Mouse (Mus musculus): ENCODE results near the gene Ccnjl. TPM values are rescaled to one million over a fixed set of nuclear protein-coding genes. Genes with fewer than 3 reads are reported as not detected.

The Ccnjl gene
- 10 to 100 TPM; 10.2 to 16.2 TPM for total RNA-seq (2021)
- long read RNA-seq, experiment 1, partial matches to known transcripts: 1 of 3 reads
- long read RNA-seq, experiment 1, other reads (novel, unspliced or antisense): 1 of 3 reads
- long read RNA-seq, experiment 2, transcript Ccnjl-201 (6 exons, 2,672 nt): major isoform, 5 of 6 reads
- long read RNA-seq, experiment 2, partial matches to known transcripts: 0 of 6 reads
- long read RNA-seq, experiment 2, other reads (novel, unspliced or antisense): 1 of 6 reads

DNA sequence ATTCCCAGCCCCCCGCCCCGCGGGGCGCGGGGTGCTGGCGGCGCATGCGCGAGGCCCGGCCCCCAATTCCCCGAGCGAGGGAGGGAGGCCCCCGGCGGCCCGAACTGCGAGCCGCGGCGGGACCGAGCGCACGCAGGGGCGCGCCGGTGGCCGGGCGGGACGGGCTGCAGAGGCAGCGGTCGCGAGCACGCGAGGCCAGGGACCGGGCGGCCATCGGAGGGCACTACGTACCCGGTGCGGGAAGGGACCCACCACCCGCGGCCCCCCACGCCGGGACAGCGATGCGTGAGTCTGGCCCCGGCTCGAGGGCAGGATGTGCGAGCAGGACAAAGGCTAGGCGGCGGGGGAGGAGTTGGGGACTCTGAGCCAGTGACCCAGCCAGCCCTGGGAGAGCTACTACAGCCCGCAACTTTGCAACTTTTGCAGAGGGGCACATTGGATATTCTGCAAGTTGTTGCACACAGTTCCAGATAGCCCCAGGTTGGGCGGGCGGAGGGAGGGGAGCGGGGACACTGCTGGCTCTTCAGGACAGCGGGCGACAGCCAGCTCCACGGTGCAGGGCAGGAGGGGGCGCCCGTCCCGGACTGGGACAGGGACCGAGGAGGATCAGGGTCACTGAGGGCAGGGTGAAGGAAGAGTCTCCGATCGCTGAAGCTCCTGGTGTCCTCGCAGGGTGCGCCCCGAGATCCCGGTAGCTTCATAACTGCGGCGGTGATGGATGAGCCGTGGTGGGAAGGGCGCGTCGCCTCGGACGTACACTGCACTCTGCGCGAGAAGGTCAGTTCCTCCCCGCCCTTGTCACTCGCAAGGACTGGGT is at the start of gene Ccnjl:
Ccnjl (plus strand) TSS at position 102 of the 817 bp plus-strand sequence.
- peak; percentile 41 to 53 for DNase-seq (ENCODE audit: low spot score in 2 of 2)

DNA sequence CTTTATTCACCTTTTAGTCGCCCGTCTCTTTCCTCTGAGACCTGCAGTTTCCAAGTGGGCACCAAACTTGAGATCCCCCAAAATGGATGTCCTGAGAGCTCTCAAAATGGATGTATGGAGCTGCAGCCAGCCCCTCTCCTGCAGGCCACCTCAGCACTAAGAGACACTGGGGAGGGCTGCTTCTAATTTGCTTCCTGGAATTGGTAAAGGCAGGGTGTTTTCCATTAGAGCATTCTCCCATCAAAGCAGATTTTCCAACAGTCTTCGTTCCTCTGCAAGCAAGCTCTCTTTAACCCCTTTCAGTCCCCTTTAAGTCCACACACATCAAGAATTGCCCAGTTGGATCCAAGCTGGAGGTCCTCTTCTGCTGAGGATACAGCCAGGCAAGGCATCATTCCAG is 49.2 kb upstream of the Ccnjl start:
- DNase-seq (ENCODE audit: low spot score in 2 of 2): no peak

DNA sequence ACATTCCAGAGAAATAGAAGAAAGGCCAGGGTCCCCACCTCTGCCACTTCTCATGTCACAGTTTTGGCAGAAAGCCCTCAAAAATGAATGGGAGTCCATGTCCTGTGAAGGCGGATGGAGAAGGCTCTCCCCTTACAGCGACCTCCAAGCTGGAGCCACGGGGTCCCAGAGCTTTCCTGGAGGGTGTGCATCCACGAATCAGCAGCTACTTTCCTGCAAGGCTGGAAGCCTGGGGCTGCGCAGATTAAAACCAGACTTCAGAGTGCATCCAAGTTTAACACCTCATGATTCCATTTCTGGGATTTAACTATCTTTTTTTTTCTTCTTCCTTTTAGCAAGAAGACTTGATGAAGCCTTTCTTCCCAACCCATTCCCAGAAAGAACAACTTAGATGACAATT is 48.0 kb upstream of the Ccnjl start:
- DNase-seq (ENCODE audit: low spot score in 2 of 2): no peak

DNA sequence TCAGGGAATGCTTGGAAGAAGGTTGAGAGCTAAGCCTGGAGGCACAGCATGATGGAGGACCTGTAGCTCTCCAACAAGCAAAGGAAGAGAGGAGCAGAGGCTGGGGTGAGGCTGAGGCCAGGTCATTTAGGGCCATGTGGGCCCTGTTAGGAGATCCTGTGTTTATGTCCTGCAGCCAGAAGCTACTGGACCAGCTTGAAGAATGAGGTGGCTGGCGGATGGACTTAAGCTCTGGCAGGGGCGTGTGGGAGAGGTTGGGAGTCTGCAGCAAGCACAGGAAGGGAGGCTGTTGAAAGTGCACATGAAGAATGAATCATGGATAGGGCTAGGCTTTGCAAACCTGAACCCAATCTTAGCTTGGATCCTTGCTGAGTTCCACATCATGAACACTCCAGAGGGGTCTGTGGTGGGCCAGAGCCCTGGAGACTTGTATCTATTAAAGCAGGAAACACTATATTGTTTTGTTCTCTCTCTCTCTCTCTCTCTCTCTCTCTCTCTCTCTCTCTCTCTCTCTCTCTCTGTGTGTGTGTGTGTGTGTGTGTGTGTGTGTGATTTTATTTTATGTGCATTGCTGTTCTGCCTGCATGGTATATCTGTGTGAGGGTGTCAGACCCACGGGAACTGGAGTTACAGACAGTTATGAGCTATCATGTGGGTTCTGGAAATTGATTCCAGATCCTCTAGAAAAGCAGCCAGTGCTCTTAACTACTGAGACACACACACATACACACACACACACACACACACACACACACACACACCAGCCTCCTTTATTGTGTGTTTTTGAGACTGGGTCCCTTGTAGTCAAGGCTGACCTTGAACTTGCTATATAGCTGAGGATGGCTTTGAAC is 46.7 kb upstream of the Ccnjl start:
- DNase-seq (ENCODE audit: low spot score in 2 of 2): no peak

DNA sequence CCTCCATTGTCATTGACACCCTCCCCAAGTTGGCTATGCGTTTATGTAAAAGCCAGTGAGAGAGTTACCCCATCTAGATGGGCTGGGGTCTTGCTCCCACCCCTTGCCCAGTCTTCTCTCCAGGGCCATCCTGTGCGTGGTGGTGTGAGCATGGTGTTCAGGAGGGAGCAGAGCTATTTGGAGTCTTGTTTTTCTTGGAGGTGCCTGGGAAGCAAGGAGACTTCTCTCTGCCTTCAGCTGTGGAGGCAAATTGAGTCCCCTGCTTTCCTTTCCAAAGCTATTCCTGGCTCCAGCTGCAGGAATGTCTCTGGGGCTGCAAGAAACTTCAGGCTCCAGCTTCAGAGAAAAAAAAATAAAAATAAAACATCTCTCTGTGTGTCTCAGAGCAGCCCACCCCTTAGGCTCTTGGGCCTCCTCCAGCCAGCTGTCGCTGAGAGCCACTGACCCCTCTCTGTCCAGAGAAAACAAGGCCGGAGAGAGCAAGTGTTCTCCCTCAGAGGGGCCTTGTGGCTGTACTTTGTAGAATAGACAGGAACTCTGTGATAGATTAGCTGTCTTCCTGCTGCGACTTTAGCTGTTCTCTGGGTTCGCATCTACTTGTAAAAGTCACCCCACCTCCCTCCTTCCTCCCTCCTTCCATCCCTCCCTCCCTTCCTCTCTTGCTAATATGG is 45.3 kb upstream of the Ccnjl start:
- DNase-seq (ENCODE audit: low spot score in 2 of 2): no peak

DNA sequence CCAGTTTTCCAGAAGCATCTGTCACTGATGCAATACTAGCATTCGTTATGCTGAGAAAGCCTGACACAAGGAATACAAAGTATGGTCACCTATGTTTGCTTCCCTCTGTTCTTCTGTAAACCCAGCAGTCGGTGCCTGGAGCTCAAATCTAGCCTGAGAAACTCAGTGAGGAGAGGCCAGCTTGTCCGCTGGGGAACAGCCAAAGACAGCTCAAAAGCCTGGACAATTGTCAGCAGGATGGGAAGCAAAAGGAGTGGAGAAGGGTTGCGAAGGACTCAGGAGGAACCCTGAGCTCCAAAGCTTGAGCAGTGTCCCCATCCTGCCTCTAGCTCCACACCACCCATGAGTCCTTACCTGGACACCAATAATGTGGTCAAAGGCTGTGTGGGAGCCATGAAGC is 44.5 kb upstream of the Ccnjl start:
- no peak for DNase-seq (ENCODE audit: low spot score in 2 of 2)

DNA sequence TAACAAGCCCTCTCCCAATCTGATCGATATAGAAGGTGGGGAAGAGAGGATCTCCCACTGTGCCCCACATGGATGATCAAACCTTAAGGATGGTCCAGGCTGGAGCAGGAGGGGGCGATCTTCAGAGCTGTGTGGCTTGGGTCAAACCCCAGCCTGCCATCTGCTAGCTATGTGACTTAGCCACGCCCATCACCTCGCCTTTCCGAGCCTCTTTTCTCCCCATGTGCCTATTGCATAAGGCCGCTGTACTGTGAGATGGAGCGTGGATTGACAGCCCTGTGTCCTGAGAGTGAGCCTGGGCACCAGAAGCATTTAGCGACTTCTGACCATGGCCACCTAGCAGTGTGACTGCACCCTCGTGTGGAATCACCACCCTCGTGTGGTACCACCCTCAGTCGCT is 43.9 kb upstream of the Ccnjl start:
- DNase-seq (ENCODE audit: low spot score in 2 of 2): no peak

DNA sequence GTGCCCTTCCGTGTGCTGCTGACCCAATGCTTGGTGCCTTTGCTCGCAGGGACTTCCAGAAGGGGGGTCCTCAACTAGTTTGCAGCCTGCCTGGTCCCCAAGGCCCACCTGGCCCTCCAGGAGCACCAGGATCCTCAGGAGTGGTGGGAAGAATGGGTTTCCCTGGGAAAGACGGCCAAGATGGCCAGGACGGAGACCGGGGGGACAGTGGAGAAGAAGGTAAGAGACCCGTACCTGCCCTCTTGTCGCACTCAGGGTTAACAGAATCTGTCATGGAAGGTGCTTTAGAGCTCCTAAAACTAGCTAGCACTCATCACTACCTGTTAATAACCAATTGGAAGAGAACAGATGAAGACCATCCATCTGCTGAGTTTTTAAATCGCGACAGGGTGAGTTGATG is 42.7 kb upstream of the Ccnjl start:
- no peak for DNase-seq (ENCODE audit: low spot score in 2 of 2)

DNA sequence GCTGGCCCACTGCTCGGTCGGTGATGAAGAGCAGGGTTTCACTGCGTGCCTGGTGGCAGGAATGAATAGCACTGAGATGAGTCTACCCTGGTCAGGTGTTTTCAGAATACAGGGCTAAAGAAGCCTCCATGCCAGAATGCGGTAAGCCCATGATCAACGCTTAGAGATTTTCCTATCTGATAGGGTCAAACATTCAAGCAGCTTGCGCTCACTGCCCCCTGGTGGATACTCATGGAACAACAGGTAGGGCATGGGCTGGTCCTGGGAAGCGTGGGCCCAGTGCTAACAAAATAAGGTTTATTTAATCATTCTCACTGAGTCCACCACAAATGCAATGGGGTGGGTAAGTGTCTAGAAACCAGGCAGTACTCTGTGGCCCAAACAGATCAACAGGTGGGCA is 35.9 kb upstream of the Ccnjl start:
- peak; percentile 46 to 63 for DNase-seq (ENCODE audit: low spot score in 2 of 2)

DNA sequence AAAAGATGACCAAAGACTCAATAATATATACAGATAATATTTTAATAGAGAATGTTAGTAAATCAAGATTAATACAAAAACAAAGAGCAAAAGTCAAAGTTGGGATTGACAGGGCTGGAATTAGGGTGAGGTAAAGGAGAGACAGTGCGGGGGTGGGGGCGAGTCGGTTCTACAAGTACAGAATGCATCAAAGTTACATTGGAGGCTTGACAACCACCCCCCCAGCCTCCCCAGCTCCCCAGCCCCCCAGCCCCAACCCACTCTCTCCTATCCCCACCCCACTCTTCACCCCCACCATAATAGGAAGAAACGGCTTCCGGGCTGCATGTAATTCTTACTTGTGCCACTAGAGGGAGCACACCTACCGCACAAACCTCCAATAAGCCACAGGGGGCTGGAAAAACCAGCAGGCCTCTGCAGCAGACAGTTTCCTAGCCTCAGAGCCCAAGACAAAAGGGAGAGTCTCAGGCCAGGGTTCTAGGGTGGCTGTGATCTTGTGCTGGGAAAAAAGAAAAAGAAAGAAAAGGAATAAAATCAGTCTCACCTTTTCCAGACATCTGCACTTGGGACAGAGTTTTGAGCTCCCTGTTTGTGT is 34.7 kb upstream of the Ccnjl start:
- peak in 1 of 2 experiments; percentile 45 for DNase-seq (ENCODE audit: low spot score in 2 of 2)

DNA sequence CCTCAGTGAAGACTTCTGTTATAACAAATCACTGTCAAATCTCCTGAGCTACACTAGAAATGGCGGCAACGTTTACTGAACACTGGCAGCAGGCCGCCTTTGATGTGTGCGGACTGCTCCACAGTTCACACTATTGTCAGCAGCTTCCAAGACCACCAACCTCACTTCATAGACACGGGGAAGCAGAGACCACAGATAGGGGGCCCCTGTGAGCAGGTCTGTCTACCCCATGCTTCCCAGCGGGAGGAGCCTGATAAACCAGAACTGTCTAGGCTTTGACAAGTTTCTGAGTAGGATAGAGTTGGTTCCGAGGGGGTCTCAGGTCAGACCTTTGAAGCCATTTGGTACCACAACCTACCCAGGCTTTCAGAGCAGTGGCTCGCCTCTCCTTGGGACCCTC is 33.5 kb upstream of the Ccnjl start:
- DNase-seq (ENCODE audit: low spot score in 2 of 2): no peak

DNA sequence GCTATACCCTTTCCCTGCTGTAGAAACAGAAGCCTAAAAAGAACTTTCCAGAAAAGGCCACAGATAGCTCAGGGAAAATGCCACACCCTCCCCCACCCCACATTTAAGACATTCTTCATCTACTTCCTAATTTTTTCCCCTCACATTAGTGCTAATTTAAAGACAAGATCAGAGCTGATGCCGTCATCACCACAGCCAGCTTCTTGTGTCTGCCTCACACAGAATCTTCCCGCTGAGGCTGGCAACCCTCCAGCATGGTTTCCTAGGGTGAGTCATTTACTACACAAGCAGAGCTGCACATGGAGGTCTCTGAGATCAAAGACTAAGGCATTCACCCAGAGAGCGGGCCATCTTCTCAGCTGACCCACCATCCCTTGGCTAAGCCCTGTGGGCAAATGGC is 33.1 kb upstream of the Ccnjl start:
- peak; percentile 43 to 65 for DNase-seq (ENCODE audit: low spot score in 2 of 2)

DNA sequence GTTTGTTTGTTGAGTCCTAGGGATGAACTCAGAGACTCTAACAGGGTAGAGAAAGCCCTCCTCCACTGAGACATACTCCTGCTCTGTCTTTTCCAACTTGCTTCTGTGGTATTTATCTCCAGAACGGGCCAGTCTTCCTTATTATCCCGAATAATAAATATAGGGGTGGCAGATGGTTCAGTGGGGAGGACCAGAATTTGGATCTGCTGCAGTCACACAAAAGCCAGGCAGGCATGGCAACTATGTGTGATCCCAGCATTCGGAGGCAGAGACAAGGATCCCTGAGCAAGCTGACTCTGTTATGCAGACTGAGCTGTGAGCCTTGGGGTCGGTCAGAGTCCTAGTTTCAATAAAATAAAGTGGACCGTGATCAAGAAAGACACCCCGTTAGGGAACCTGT is 27.3 kb upstream of the Ccnjl start:
- DNase-seq (ENCODE audit: low spot score in 2 of 2): no peak

DNA sequence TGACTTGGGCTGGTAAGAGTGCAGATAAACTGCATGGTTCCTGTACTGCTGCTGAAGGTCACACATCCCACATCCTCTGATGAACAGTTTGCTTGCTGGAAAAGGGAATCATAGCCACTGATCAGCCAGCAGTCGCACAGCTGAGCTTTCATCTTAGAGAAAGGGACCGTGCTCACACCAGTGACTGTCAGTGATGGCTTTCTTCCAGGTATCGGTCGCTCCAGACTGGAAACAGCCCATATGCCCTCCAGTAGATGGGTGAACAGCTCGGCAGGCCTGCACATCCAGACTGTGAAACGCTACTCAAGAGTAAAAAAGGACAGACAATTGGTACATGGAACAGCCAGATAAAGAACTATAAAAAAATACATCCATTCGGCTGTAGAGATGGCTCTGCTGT is 23.4 kb upstream of the Ccnjl start:
- no peak for DNase-seq (ENCODE audit: low spot score in 2 of 2)

DNA sequence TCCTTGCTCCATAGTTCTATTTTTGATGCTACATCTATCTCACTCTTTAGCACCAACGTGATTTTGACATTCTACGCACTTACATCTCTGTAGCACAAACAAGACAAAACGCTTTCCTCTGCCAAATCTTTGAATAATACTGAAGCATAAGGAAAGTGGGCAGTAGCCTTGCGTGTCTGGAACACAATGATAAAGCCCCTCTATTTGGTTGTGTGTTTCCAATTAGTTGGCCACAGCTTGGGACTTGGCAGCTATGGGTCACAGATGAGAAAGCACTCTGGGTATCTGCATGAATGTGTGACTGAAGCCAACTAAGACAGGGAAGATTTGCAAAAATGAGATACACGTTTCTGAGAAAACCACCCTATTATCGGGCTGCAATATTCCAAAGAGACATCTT is 20.6 kb upstream of the Ccnjl start:
- DNase-seq (ENCODE audit: low spot score in 2 of 2): no peak

DNA sequence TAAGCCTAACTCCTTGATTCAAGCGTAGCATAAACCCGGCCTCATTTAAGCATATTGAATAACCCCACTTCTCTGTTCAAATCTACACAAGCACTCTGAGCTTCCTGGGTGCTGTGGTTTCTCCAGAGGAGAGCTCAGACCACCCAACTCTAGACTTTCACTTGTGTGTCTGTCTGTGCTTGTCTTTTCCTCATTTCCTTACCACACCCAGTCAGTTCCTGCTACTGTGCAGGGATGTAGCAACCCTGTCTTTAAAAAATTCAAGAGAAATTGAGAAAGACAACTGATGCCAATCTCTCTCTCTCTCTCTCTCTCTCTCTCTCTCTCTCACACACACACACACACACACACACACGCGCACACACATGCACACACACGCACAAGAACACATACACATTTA is 18.7 kb upstream of the Ccnjl start:
- DNase-seq (ENCODE audit: low spot score in 2 of 2): no peak

DNA sequence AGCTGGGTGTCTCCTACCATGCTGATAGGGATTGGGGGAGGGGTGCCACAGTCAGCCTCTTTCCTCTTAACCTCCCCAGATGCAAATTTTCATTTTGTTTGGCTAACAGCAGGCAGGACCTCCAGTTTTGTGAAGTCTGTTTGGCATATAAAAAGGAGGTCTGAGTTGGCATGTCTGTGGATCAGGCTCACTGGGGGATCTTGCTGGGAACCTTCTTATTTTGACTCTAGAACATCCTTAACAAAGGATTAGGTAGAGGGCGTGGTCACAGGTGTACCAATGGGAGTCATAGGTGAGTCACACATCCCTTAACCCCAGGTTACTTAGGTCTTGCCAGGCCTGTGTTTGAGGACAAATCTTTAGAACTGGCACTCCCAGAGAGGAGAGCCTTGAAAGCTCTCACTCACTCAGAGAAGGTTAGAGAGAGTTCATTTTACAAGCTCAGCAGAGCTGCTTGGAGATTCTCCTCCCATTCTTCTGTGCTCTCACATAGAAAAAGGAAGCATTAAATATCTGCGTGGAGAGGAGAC is 15.9 kb upstream of the Ccnjl start:
- DNase-seq (ENCODE audit: low spot score in 2 of 2): no peak

DNA sequence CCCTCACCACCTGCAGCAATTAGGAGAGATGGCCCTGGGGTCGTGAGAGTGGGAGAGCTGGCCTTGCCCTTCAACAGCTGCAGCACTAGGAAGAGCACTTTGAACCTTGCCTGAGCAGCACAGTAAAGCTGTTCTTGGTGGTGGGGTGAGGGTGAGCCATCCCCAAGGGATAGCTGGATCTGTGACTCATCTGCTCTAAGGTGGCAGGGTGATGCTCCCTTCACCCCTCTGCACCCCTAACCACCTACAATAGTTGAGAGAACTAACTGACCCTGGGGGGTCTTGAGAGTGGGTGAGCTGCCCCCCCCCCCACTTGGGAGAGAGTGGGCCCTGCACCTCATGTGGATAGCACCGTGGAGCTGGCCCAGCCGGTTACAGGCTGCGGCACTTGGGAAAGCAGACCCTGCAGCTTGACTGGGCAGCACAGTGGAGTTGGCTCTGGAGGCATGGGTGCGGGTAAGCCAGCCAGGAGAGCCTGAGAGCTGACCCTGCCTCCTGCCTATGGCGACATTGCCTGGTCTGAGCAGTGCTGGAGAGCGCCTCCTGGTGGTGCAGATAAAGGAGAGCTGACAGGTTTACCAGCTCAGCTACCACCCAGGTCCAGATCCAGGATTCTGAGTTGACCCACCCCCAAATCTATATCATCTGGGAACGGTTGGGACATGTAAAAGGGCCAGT is 12.1 kb upstream of the Ccnjl start:
- peak in 1 of 2 experiments; percentile 18 for DNase-seq (ENCODE audit: low spot score in 2 of 2)

DNA sequence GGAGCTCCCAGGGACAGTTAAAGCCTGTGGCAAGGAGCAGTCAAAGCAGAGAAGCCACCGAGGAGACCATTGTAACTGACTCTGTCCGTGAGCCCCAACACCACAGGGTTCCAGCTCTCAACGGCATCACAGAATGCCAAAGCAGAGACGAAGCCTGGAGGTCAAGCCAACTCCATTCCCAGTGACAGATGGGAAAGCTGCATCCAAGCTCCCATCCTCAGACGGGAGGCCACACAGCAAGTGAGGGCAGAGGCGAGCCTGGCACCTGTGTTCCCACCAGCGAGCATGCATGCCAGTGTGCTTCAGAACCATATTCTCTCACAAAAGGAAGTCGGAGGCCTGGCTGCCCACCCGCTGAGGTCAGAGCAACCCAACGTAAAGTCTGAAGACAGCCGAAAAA is 10.9 kb upstream of the Ccnjl start:
- no peak for DNase-seq (ENCODE audit: low spot score in 2 of 2)

DNA sequence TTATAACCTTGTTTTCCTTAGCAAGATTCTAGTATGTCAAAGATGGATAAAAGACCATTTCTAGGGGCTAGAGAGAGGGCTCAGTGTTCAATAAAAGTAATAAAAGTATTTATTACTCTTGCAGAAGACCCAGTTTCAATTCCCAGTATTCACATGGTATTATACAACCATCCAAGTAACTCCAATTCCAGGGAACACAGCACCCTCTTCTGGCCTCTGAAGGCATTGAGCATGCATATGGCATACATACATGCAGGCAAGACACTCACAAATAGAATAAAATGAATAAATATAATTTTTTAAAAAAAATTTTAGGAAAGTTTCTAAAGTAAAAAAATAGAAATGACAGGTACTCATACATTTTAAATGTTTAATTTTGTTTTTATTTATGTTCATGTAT is 10.5 kb upstream of the Ccnjl start:
- DNase-seq (ENCODE audit: low spot score in 2 of 2): no peak

Measured in adrenal gland, postnatal 4 days (tissue).